Mouse (Mus musculus) MEL (cell line): ENCODE results near the gene Sema3b. TPM values are rescaled to one million over a fixed set of nuclear protein-coding genes. Genes with fewer than 3 reads are reported as not detected.

Experiments used
- DNase-seq: peaks from one replicate; pipeline ENCODE4 v3.0.0; 2011; ENCODE audit warnings: low read depth, low spot score
- H3K27ac ChIP-seq: 2 replicates; pipeline ENCODE4 v1.5.1; 2012; ENCODE audit warnings: low read depth, mild to moderate bottlenecking, control low read depth, low read length, moderate library complexity; ENCODE audit not compliant: control insufficient read depth
- H3K27me3 ChIP-seq, 2 experiments: fragments of 150-350 bp in 1 of 2; sonication (generic) in 1 of 2; 2 replicates each; pipeline ENCODE4 v1.6.1; 2012; ENCODE audit warnings: low read length in 2 of 2, mild to moderate bottlenecking in 2 of 2, improper control_type of control experiment in 1 of 2, moderate library complexity in 1 of 2; ENCODE audit not compliant: insufficient read depth in 2 of 2, control insufficient read depth in 1 of 2
- H3K36me3 ChIP-seq, 2 experiments: 2 replicates each; pipeline ENCODE4 v1.6.1; 2012 to 2014; ENCODE audit warnings: low read length in 2 of 2, improper control_type of control experiment in 1 of 2, inconsistent platforms in 1 of 2, mild to moderate bottlenecking in 1 of 2; ENCODE audit not compliant: insufficient read depth in 2 of 2, control insufficient read depth in 1 of 2
- H3K4me1 ChIP-seq, 2 experiments: fragments of 150-350 bp in 1 of 2; sonication (generic) in 1 of 2; 2 replicates each; pipeline ENCODE4 v1.6.1; 2012; ENCODE audit warnings: low read length in 2 of 2, improper control_type of control experiment in 1 of 2, mild to moderate bottlenecking in 1 of 2; ENCODE audit not compliant: insufficient read depth in 2 of 2, control insufficient read depth in 1 of 2
- H3K4me3 ChIP-seq, 2 experiments: fragments of 150-350 bp in 1 of 2; sonication (generic) in 1 of 2; 2 replicates each; pipeline ENCODE4 v1.5.1; 2012; ENCODE audit warnings: low read depth in 2 of 2, low read length in 2 of 2, mild to moderate bottlenecking in 2 of 2, moderate library complexity in 2 of 2, control low read depth in 1 of 2, improper control_type of control experiment in 1 of 2; ENCODE audit not compliant: control insufficient read depth in 1 of 2, insufficient read depth in 1 of 2
- H3K79me2 ChIP-seq: 2 replicates; pipeline ENCODE4 v1.6.1; 2012; ENCODE audit warnings: mild to moderate bottlenecking, low read length, moderate library complexity; ENCODE audit not compliant: control insufficient read depth, poor library complexity, insufficient read depth
- H3K9ac ChIP-seq: 2 replicates; pipeline ENCODE4 v1.6.1; 2012; ENCODE audit warnings: low read depth, mild to moderate bottlenecking, control low read depth, low read length, moderate library complexity; ENCODE audit not compliant: control insufficient read depth, poor library complexity, severe bottlenecking
- H3K9me3 ChIP-seq: fragments of 150-350 bp; sonication (generic); replicated peaks from 2 replicates; pipeline ENCODE4 v1.6.1; 2012; ENCODE audit warnings: mild to moderate bottlenecking, low read length, improper control_type of control experiment, moderate library complexity; ENCODE audit not compliant: insufficient read depth
- CHD1 ChIP-seq: IDR thresholded peaks from 2 replicates; pipeline ENCODE4 v1.6.1; 2012; ENCODE audit warnings: low read depth, mild to moderate bottlenecking, inconsistent platforms, low read length, improper control_type of control experiment
- CTCF ChIP-seq, 3 experiments: IDR thresholded peaks in 2 of 3; conservative IDR thresholded peaks in 1 of 3; 2 replicates each; pipeline ENCODE4 v1.5.1; 2011 to 2012; ENCODE audit warnings: low read length in 3 of 3, low read depth in 2 of 3, mild to moderate bottlenecking in 2 of 3, improper control_type of control experiment in 1 of 3, inconsistent platforms in 1 of 3, mixed read lengths in 1 of 3, moderate library complexity in 1 of 3; ENCODE audit not compliant: control insufficient read depth in 1 of 3, insufficient read depth in 1 of 3, poor library complexity in 1 of 3, severe bottlenecking in 1 of 3
- ELF1 ChIP-seq: IDR thresholded peaks from 2 replicates; pipeline ENCODE4 v1.6.1; 2014; ENCODE audit warnings: low read depth, mild to moderate bottlenecking, inconsistent platforms, low read length, improper control_type of control experiment, moderate library complexity
- EP300 ChIP-seq, 2 experiments: IDR thresholded peaks; 2 replicates each; pipeline ENCODE4 v1.6.1; 2011; ENCODE audit warnings: improper control_type of control experiment in 2 of 2, low read length in 2 of 2, low read depth in 1 of 2, mild to moderate bottlenecking in 1 of 2
- ETS1 ChIP-seq: IDR thresholded peaks from 2 replicates; pipeline ENCODE4 v1.6.1; 2012; ENCODE audit warnings: low read depth, mild to moderate bottlenecking, inconsistent platforms, low read length, improper control_type of control experiment, moderate library complexity
- GATA1 ChIP-seq: IDR thresholded peaks from 2 replicates; pipeline ENCODE4 v1.6.1; 2011; ENCODE audit warnings: low read depth, low read length, improper control_type of control experiment
- HCFC1 ChIP-seq: IDR thresholded peaks from 2 replicates; pipeline ENCODE4 v1.6.1; 2012; ENCODE audit warnings: low read depth, mild to moderate bottlenecking, inconsistent platforms, low read length, improper control_type of control experiment, moderate library complexity
- JUND ChIP-seq: IDR thresholded peaks from 2 replicates; pipeline ENCODE4 v1.6.1; 2011; ENCODE audit warnings: low read depth, mild to moderate bottlenecking, improper control_type of control experiment, low read length
- MAFK ChIP-seq: IDR thresholded peaks from 2 replicates; pipeline ENCODE4 v1.6.1; 2011; ENCODE audit warnings: low read depth, mild to moderate bottlenecking, low read length, improper control_type of control experiment, borderline replicate concordance
- MAX ChIP-seq: IDR thresholded peaks from 2 replicates; pipeline ENCODE4 v1.6.1; 2011; ENCODE audit warnings: low read length, improper control_type of control experiment
- MAZ ChIP-seq: IDR thresholded peaks from 2 replicates; pipeline ENCODE4 v1.6.1; 2012; ENCODE audit warnings: low read depth, mild to moderate bottlenecking, inconsistent platforms, low read length, improper control_type of control experiment
- MEF2A ChIP-seq: IDR thresholded peaks from 2 replicates; pipeline ENCODE4 v1.6.1; 2014; ENCODE audit warnings: low read depth, mild to moderate bottlenecking, inconsistent platforms, low read length, improper control_type of control experiment; ENCODE audit not compliant: poor library complexity, insufficient replicate concordance, severe bottlenecking; ENCODE audit errors: extremely low read depth
- MYB ChIP-seq: IDR thresholded peaks from 2 replicates; pipeline ENCODE4 v1.6.1; 2011; ENCODE audit warnings: mild to moderate bottlenecking, low read depth, low read length, improper control_type of control experiment
- MYC ChIP-seq: IDR thresholded peaks from 2 replicates; pipeline ENCODE4 v1.6.1; 2011; ENCODE audit warnings: low read depth, mild to moderate bottlenecking, low read length, improper control_type of control experiment, moderate library complexity
- NELFE ChIP-seq: IDR thresholded peaks from 2 replicates; pipeline ENCODE4 v1.6.1; 2011; ENCODE audit warnings: low read depth, low read length, improper control_type of control experiment
- POLR2A ChIP-seq, 2 experiments: IDR thresholded peaks; 2 replicates each; pipeline ENCODE4 v1.6.1; 2011 to 2012; ENCODE audit warnings: low read length in 2 of 2, mild to moderate bottlenecking in 2 of 2, control low read depth in 1 of 2, improper control_type of control experiment in 1 of 2, low read depth in 1 of 2, moderate library complexity in 1 of 2; ENCODE audit not compliant: control insufficient read depth in 1 of 2, insufficient read depth in 1 of 2, poor library complexity in 1 of 2
- POLR2AphosphoS2 ChIP-seq: IDR thresholded peaks from 2 replicates; pipeline ENCODE4 v1.6.1; 2011; ENCODE audit warnings: low read length, improper control_type of control experiment
- RAD21 ChIP-seq: IDR thresholded peaks from 2 replicates; pipeline ENCODE4 v1.6.1; 2011; ENCODE audit warnings: mild to moderate bottlenecking, low read depth, low read length, improper control_type of control experiment
- RCOR1 ChIP-seq: IDR thresholded peaks from 2 replicates; pipeline ENCODE4 v1.6.1; 2012; ENCODE audit warnings: low read depth, mild to moderate bottlenecking, inconsistent platforms, low read length, improper control_type of control experiment
- SIN3A ChIP-seq: IDR thresholded peaks from 2 replicates; pipeline ENCODE4 v1.6.1; 2012; ENCODE audit warnings: low read length, improper control_type of control experiment, inconsistent platforms
- SMC3 ChIP-seq: IDR thresholded peaks from 2 replicates; pipeline ENCODE4 v1.6.1; 2011; ENCODE audit warnings: low read depth, low read length, improper control_type of control experiment
- TBP ChIP-seq: IDR thresholded peaks from 2 replicates; pipeline ENCODE4 v1.8.0; 2011; ENCODE audit warnings: low read depth, low read length, improper control_type of control experiment
- TCF12 ChIP-seq: IDR thresholded peaks from 2 replicates; pipeline ENCODE4 v1.6.1; 2014; ENCODE audit warnings: low read depth, mild to moderate bottlenecking, inconsistent platforms, low read length, improper control_type of control experiment, moderate library complexity
- USF1 ChIP-seq: IDR thresholded peaks from 2 replicates; pipeline ENCODE4 v1.6.1; 2014; ENCODE audit warnings: low read depth, mild to moderate bottlenecking, inconsistent platforms, low read length, improper control_type of control experiment, moderate library complexity
- USF2 ChIP-seq, 2 experiments: IDR thresholded peaks; 2 replicates each; pipeline ENCODE4 v1.6.1; 2011 to 2012; ENCODE audit warnings: improper control_type of control experiment in 2 of 2, low read length in 2 of 2, borderline replicate concordance in 1 of 2, inconsistent platforms in 1 of 2, low read depth in 1 of 2, mild to moderate bottlenecking in 1 of 2; ENCODE audit not compliant: insufficient read depth in 1 of 2
- ZC3H11A ChIP-seq: IDR thresholded peaks from 2 replicates; pipeline ENCODE4 v1.6.1; 2012; ENCODE audit warnings: low read depth, mild to moderate bottlenecking, inconsistent platforms, low read length, improper control_type of control experiment
- polyA plus RNA-seq, 2 experiments: library from polyadenylated mRNA; stranded (reverse) in 1 of 2; unstranded in 1 of 2; fragments of >175 nt in 1 of 2; fragments of >200 nt in 1 of 2; gene quantifications; 2 replicates each; pipeline versions ENCODE4 v1.2.1 to v1.2.4; 2012; ENCODE audit warnings: low replicate concordance in 2 of 2, low read depth in 1 of 2; ENCODE audit not compliant: insufficient read length in 2 of 2, insufficient read depth in 1 of 2, missing spikeins in 1 of 2
- total RNA-seq: library from RNA; depleted of rRNA; stranded (reverse); fragments of 300-350 nt; gene quantifications from 2 replicates; pipeline ENCODE4 v1.2.3, GENCODE M21; 2012

Gene Sema3b
- total and polyA plus RNA-seq, 3 experiments, result 0.04 to 0.21 TPM; not detected in 1

- no peak overlapping the region for H3K4me3 ChIP-seq
- TF ChIP-seq ETS1 (no peak), GATA1 (no peak), CTCF (IDR thresholded peaks at IDR 0.05 in 2 of 3, conservative IDR thresholded peaks at IDR 0.05 in 1 of 3; ENCODE audit: control insufficient read depth in 1 of 3, insufficient read depth in 1 of 3, low read depth in 2 of 3, low read length in 3 of 3, poor library complexity in 1 of 3, severe bottlenecking in 1 of 3) (no peak), USF1 (no peak), ELF1 (no peak), POLR2A (IDR thresholded peaks at IDR 0.05; ENCODE audit: control insufficient read depth in 1 of 2, insufficient read depth in 1 of 2, low read depth in 1 of 2, low read length in 2 of 2, poor library complexity in 1 of 2) (no peak), HCFC1 (no peak), CHD1 (no peak), TBP (no peak), MAX (no peak), MAFK (no peak), NELFE (no peak), MYC (no peak), RAD21 (no peak), SMC3 (no peak), SIN3A (no peak), POLR2AphosphoS2 (no peak)
- TF ChIP-seq, all 39 proteins: peak for 0
- H3K36me3 ChIP-seq, result peaks cover 1 to 6% of the 10 kb centered on the region in 2 experiments; a peak in 3 of 4 replicates
Measured at GRCm38 (mm10) chr9:107619546-107619879, 10.5 kb upstream of the Sema3b start.

GRCm38 (mm10) chr9:107618778-107619545 is 9.9 kb upstream of the Sema3b start:
- TF ChIP-seq CHD1 (no peak), MYC (no peak), ZC3H11A (no peak), MAZ (no peak), EP300 (IDR thresholded peaks at IDR 0.05; ENCODE audit: low read depth in 1 of 2, low read length in 2 of 2) (no peak), USF1 (no peak), MYB (no peak), POLR2A (IDR thresholded peaks at IDR 0.05; ENCODE audit: control insufficient read depth in 1 of 2, insufficient read depth in 1 of 2, low read depth in 1 of 2, low read length in 2 of 2, poor library complexity in 1 of 2) (no peak), RAD21 (no peak), JUND (no peak), SMC3 (no peak), SIN3A (no peak), TCF12 (no peak), RCOR1 (no peak), MAX (no peak), USF2 (IDR thresholded peaks at IDR 0.05; ENCODE audit: borderline replicate concordance in 1 of 2, insufficient read depth in 1 of 2, low read depth in 1 of 2, low read length in 2 of 2) (no peak), MEF2A (no peak)
- peaks cover 6% of the 10 kb centered on the region; the same call in 1 of the 2 replicates for H3K79me2 ChIP-seq
- no peak overlapping the region for H3K9ac ChIP-seq
- no peak for DNase-seq
- peaks cover 0 to 3% of the 10 kb centered on the region in 2 experiments; a peak in 2 of 4 replicates for H3K4me1 ChIP-seq
- no peak overlapping the region for H3K27ac ChIP-seq
- H3K27me3 ChIP-seq, result no peaks in the 10 kb centered on the region
- H3K36me3 ChIP-seq, result peaks cover under 1 to 1% of the 10 kb centered on the region in 2 experiments; a peak in 3 of 4 replicates
- no peak overlapping the region for H3K4me3 ChIP-seq
- H3K9me3 ChIP-seq, result no peaks in the 10 kb centered on the region

More at GRCm38 (mm10) chr9:107619546-107619879, 10.5 kb upstream of the Sema3b start:
- no peak overlapping the region for H3K27ac ChIP-seq
- H3K79me2 ChIP-seq, result peaks cover 8% of the 10 kb centered on the region; the same call in 1 of the 2 replicates
- no peaks in the 10 kb centered on the region for H3K9me3 ChIP-seq
- H3K27me3 ChIP-seq, result no peaks in the 10 kb centered on the region
- peaks cover 5 to 8% of the 10 kb centered on the region in 2 experiments for H3K4me1 ChIP-seq
- DNase-seq, result no peak
- no peak overlapping the region for H3K9ac ChIP-seq
